Mouse (Mus musculus): ENCODE measurements around the gene Slc22a8.

The Slc22a8 gene

DNA sequence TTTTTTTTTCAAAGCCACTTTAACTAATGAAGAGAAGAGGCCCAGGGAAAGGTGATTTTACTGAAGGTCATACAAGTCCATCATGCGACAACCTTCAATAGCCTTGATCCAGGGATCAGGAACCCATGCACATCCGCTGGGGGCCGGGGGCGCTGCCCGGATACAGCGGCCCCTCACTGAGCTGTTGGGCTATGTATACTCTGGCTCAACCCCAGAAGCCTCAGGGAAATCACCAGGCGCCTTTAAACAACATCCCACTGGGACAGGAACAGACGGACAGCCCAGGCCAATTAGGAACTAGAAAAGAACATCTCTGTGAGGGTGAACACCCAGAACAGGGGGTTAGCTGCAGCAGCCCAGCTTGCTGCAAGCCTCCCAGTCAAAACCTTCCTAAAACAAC lies at the start of gene Slc22a8:
Gene Slc22a8, plus strand, starts transcription at position 301 of the 400 bp plus-strand sequence.
- DNase-seq (ENCODE audit: low read depth, low spot score) = no peak

DNA sequence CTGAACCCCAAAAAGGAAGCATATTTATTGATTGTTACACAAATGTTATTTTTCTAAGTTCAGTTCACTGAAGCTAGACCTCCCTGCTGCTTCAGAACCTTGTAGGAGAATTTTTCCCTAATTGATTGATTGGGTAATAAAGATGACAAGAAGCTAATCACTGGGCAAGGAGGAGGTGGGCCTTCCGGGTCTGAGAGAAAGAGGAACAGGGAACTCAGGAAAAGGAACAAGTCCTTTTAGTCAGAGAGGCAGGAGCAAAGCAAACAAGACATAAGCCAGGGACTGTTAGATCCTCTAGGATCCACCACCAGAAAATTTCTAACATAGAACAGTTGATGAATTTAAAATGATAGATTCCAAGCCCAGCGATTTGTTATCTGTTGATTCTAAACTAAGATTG lies 32.2 kb upstream of the Slc22a8 start:
- DNase-seq (ENCODE audit: low read depth, low spot score) = no peak

DNA sequence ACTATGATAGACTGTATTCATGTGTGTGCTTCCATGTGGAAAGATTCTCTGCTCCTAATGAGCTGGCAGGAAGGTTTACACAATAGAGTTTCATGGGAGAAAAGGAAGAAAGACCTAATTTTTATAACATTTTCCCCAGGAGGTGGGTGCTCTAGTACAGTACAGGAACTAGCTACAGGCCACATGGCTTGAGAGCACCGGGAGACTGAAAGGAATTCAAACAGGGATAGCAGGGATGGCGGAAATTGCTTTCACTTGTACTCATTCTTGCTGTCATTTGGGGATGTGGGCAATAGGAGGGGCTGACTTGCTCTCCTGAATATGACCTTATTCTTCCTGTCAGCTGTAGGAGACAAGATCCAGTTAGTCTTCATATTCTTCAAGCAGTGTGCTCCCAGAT lies 27.0 kb upstream of the Slc22a8 start:
- no peak for DNase-seq (ENCODE audit: low read depth, low spot score)

DNA sequence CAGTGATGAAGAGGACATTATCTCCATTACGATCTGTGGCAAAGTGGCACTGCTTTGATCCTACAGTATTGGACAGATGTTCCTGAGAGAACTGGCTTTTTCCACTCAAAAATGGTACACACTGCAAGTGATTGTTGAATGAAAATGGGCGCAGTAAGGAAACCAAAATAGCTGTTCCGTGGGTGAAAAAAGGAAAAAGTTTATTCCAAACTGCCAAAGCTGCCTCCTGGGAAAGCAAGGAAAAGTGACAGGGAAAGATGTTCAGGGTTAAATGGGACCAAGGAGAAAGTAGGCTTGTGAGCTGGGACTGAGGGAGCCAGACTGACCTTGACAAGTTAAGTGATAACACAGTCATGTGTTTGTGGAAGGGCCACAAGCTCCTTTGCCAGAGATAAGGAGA lies 26.6 kb upstream of the Slc22a8 start:
- no peak for DNase-seq (ENCODE audit: low read depth, low spot score)

DNA sequence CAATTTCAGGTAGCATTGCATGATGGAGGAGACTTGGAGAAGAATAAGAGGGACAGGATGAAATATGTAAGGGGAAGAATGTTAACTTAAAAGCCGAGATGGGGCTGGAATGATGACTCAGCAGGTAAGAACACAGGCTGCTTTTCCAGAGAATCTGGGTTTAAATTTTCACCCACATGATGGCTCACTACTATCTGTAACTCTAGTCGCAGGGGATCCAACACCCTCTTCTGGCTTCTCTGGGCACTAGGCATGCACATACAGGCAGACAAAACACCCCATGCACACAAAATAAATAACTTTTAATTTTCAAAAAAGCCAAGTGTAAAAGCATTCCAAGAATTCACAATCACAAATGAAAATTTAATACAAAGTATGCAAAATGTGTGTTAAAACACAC lies 25.8 kb upstream of the Slc22a8 start:
- DNase-seq (ENCODE audit: low read depth, low spot score) = no peak

DNA sequence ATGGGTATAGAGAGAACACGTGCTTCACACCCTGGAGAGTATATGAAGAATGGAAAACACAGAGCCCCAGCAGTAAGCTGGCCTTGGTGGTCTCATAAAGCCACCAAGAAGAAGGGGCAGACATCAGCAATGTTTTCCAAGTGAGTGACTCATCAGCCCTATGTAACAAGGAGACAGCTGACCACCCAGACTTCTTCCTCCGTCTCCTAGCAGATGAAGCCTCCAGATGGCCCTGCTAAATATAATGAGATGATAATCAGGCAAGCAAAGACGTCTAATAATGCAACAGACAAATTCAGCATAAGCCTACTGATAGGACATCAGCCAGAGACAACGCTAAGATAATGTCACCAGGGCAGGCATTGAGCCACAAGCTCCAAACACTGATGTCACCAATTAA lies 25.1 kb upstream of the Slc22a8 start:
- DNase-seq (ENCODE audit: low read depth, low spot score) = no peak

DNA sequence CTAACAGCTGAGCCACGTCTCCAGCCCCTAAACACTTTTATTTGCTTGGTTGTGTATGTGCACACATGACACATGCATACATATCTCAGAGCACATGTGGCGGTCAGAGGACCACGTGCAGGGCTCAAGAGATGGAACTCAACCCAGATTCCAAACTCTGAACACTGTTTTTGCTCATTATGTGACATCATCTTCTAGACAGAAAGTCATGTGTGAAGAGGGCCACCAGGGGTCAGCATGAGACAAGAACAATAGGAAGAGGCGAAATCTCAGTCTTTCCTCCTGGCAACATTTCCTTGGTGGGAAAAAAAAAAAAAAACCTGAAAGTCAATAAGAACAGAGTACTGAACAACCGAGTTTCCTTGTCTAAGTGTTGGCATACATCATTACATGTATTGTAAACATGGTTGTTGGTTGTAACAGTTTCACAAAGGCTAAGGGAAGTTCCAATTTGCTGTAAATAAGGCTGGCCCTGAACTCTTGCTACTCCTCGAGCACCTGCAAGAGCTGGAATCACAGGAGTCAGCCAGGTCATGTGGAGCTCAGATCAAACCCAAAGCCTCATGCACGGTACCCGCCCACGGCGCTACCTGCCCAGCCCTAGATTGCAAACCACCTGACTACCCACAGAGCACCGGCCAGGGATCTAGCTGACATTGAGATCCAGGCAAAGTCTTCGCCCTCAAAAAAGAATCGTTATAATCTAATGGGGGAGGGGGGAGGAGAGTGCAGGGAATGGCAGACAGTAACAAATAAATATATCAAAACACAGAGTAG lies 23.8 kb upstream of the Slc22a8 start:
- no peak for DNase-seq (ENCODE audit: low read depth, low spot score)

DNA sequence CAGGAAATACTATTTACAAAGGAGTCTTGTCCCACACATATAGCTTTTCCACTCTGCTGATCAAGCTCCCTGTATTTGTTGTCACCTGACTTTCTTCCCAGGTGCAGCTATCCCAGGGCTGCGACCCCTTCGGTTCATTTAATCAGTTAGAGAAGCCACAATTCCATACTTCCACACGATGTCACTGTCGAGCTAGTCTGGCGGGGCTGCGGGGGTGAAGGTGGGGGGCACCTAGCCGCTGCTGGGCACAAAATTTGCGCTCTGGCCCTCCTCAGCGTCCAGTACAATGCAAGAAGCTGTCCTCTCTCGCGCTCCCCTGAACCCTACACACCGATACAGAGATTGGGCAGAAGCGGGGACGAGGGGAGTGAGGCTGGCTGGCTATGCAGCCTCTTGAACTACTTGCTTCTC lies 21.6 kb upstream of the Slc22a8 start:
- no peak for DNase-seq (ENCODE audit: low read depth, low spot score)

DNA sequence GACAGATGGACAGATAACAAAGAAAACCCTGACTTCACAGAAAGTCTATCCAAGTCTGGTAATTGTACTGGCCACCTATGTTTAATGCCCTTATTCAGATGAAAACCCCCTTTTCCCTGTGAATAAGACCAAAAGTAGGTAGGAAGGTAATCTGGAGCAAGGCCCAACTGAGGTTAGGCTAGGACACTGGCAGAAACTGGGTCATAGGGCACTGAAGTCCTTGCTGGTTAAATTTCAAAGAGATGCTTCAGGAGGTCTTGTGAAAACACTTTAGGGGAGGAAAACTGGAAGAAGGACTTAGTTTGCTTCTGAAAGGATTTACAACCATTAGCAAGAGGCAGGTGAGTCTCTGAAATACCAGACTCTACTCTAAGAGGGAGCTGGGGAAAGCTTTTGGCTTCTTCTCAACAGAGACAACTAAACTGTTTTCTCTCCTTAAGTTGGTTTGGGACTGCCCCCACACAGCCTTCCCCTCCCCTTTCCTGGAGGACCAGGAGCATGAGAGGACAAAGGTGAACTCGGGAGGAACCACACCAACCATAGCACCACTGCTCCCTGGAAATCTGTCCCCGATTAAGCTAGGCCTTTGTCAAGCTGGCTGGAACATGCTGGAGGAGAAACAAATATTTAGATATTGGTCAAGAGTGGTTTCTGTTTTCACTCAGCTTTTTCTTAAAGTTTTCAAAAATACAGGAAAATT lies 20.6 kb upstream of the Slc22a8 start:
- no peak for DNase-seq (ENCODE audit: low read depth, low spot score)

DNA sequence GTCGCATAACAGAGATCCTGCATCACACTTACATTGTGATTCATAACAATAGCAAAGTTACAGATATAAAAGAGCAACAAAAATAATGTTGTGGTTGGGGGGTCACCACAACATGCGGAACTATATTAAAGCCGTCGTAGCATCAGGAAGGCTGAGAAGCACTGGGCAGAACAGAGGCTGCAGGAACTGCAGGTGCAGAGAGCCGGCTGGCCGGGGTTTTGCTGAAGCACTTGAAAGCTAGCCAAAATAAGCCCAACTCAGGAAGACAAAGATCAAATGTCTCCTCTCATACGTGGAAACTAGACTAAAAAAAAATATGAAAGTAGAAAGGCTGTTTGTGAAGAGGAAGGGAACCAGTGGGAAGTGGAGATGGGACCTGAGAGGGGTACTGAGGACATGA lies 19.3 kb upstream of the Slc22a8 start:
- DNase-seq (ENCODE audit: low read depth, low spot score) = no peak

DNA sequence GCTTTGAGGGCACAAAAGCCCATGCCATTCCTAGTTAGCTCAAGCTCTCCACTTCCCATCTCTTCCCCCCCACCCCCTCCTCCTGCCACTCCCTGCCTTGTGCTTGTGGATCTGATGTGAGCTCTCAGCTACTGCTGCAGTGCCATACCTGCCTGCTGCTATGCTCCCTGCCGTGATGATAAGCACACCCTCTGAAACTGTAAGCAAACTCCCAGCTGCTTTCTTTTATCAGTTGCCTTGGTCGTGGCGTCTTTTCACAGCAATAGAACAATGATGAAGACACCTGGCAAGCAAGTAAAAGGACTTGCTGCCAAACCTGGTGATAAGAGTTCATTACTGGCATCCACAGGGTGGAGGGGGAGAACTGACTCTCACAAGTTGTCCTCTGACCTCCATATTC lies 18.6 kb upstream of the Slc22a8 start:
- DNase-seq (ENCODE audit: low read depth, low spot score) = no peak

DNA sequence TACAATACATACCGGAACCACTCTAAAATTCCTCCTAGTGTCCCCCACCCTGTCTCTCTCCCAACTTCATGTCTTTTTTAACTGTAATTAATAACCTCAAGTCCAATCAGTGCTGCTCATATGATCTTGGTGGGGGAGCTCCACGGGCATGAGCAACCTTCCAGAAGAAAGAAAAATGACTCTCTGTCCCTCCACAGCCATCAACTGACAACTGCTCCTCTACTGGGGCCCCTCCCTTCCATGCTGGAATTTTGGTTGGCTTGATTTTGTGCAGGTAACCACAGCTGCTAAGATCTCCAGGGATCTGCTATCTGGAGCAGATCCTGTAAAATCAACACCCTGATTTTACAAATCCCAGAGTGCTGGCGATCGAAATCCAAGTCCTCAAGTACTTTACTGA lies 13.6 kb upstream of the Slc22a8 start:
- no peak for DNase-seq (ENCODE audit: low read depth, low spot score)

DNA sequence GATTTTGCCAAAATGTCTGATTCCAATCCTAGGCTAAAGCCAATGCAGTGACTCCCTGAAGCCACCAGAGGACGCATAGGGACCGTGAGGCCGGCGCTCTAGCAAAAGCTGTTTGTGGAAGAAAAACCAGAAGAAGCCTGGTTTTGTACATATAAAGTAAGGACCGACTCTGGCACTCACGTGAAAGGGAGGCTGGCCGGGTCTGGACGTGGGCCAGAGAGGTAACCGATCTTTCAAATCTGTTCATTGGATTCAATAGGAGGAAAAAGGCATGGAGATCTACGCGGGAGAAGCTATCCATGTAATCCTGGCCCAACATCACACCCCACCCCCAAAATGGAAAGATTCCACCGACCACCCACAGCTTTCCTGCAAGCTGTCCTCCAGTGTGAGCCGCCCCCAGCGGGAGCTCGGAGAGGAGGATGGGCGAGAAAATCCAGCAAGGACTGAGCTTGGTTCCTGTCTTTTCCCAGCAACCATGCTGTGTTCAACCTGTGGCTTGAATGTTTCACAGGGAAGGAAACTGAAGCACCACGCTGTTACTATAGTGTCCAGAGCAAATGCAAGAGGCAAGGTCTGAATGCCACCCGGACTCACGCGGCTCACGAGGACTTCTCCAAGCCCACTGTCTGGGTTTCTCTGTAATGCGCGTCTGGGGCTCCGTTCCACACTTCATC lies 12.6 kb upstream of the Slc22a8 start:
- DNase-seq (ENCODE audit: low read depth, low spot score) = peak; percentile 50

DNA sequence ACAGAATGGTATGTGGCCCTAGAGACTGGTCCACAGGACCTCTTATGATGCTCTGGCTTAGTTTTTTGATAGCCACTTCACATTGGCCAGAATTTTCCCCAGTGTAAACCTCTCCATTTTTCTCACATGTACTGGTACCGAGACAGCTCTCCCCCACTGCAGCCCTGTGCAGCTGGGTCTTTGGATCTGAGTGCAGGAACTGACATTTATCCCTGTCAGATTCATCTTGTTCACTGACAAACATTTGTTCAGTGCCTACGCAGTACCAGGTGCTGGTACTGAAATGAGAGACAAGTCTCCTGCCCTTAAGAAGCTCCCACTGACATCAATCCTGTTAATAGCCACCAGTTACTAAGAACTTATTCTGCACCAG lies 12.1 kb upstream of the Slc22a8 start:
- no peak for DNase-seq (ENCODE audit: low read depth, low spot score)

DNA sequence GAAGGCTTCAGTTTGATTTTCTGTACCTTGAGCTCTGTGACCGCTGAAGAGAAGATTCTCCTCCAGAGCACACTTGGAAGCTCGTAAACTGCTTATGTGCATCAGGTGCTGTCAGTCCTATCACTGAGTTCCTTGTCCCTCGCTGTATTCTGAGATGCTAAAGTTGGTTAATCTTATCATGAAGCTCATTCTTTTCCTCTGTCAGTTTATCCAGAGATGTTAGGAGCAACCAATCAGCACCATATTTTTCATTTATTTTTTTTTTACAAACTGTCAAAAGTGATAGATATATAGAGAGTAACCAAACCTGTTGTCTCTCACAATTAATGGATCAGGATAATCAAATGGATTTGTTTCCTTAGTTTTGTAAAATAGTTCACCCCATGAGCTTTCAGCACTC lies 5.8 kb upstream of the Slc22a8 start:
- no peak for DNase-seq (ENCODE audit: low read depth, low spot score)

DNA sequence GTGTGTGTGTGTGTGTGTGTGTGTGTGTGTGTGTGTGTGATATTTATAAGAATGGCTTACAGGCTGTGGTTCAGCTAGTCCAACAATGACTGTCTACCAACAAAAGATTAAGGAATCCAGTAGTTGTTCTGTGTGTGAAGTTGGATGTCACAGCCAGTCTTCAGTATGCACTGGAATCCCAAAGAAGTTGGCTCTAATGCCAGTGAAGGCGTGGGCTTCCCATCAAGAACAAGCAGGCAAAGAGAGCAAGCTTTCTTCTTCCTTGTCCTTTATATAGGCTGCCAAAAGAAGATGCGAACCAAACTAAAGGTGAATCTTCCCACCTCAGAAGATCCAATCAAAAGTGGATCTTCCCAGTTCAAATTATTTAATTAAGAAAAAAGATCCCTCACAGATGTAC lies 5.2 kb upstream of the Slc22a8 start:
- no peak for DNase-seq (ENCODE audit: low read depth, low spot score)

DNA sequence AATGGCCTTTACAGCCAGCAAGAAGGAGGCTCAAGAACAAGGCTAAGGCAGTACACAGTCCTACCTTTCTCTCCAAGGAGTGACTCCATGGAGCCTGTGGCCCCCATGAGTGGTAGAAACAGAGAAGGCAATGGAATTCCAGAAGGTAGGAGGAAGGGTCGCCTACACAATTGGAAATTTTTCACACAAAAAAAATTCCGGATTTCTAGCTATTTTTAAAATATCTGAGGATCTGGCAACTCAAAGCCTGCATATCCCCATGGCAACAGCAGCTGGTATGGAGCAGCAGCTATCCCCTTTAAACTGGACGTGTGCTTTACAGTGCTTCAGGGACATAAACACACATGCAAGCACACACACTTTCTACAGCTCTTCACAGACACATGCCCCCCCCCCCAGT lies 4.7 kb upstream of the Slc22a8 start:
- DNase-seq (ENCODE audit: low read depth, low spot score) = no peak

DNA sequence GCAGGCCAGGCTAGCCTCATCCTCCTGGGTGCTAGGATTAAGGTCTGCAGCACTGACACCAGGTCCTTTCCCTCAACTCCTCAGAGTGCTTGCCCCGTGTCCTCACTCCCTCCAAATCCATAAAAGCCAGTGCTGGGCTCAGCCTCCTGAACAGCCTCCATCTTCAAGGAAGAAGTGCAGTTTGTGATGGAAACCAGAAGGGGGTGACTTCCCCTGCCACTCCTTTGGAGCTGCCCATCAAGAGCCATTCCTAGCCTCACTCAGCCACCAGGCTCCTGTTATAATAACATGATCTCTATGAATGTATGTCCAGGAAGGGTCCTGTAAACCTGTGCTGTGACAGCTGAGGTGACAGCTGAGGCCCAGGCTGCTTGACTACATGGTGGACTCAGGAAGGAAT lies 3.7 kb upstream of the Slc22a8 start:
- DNase-seq (ENCODE audit: low read depth, low spot score) = no peak

DNA sequence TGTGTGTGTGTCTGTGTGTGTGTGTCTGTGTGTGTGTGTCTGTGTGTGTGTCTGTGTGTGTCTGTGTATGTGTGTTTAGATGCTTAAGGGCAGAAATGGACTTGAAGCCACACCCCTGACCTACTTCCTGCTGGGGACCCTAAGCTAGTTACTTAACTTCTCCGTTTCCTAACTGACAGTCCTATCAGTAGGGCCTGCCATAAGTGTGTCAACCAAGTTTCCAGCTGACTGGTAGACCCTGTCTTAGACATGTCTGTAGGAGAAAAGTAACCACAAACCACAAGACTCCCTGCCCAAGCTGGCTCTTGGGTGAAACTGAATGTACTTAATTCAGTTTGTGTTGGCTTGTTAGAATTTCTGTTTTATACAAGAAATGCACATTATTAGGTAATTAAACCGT lies 1.1 kb downstream of the Slc22a8 start:
- peak; percentile 61 for DNase-seq (ENCODE audit: low read depth, low spot score)

DNA sequence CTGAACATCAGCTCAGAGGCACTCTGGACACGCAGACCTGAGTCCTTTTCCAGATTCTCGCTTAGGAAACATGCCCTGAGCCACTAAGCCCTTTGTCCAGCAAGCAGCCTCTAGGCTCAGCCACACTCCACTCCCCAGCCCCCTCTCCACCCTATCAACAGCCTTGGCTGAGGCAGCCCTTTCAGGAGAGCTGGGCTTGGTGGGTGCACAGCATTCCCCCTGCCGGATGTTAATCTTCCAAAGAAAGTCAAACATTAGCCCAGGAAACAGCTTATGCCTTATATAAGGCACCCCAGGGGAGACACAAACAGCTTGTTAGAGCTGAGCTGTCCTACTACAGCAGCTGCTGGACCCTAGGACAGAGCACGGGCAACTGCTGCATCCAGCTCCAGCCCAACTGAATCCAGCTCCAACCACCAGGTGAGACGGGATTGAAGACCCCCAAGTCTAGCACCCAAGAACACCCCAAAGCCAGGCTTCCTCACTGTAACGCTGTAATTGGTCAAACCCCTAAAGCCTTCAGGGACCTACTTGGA lies 1.9 kb downstream of the Slc22a8 start:
- no peak for DNase-seq (ENCODE audit: low read depth, low spot score)

DNA sequence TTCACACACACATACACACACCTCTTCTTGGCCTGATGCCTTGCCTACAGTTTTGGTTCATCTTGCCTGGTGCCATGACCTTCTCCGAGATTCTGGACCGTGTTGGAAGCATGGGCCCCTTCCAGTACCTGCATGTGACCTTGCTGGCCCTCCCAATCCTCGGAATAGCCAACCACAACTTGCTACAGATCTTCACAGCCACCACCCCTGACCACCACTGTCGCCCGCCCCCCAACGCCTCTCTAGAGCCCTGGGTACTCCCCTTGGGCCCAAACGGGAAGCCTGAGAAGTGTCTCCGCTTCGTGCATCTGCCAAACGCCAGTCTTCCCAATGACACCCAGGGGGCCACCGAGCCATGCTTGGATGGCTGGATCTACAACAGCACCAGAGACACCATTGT lies 2.8 kb downstream of the Slc22a8 start:
- no peak for DNase-seq (ENCODE audit: low read depth, low spot score)

DNA sequence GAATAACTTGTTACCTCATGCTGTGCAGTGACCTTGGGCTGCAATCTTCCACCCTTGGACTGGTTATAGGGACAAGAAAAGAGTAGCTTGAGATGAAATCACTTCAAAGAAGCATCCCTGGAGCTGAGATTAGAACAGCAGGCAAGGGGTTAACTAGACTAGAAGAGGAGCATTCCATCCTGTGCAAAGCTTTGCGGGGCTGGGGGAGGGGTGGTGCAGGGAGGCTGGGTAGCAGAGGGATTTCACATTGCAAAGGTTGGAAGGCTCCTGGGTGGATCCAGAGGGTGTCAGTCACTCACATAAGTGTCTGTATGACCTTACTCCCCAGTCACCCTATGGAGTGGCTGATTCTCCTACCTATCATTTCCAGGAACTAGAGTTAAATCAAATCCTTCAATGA lies 3.5 kb downstream of the Slc22a8 start:
- no peak for DNase-seq (ENCODE audit: low read depth, low spot score)

DNA sequence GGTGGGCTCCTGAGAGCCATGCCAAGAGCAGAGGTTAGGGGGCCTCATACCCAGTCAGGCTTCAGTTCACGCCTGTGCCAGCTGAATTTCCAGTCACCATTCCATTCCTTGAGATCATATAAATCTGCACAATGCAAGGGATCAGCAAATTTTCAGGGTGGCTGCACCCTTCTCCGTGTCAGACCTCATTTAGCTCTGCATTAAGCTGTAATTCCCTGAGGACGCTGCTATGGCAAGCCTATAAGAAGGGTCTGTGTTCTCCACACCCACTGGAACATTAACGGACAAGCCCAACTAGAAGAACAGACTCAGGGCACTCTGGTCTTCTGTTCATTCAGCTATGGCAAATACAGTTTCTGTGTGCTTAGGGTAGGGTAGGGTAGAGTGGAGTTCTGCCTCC lies 6.2 kb downstream of the Slc22a8 start:
- no peak for DNase-seq (ENCODE audit: low read depth, low spot score)

All from CD4-positive helper T cell, adult 2 months (primary cell).